Mouse (Mus musculus) A20 (cell line): ENCODE data around the gene A130010J15Rik.
A peak's percentile ranks its signal among the peaks of the same experiment; 100 is the strongest.

Experiments
- DNase-seq: peaks from one replicate; pipeline ENCODE4 v3.0.0-alpha.2; 2011; ENCODE audit warnings: low read depth, low spot score

Gene A130010J15Rik

GRCm38 (mm10) chr1:193167746-193168145 is at the start of gene A130010J15Rik:
Gene A130010J15Rik, plus strand, starts transcription at chr1:193168046.
- DNase-seq: no peak

- DNase-seq: no peak
Measured at GRCm38 (mm10) chr1:193122793-193123192, 45.1 kb upstream of the A130010J15Rik start.

- no peak for DNase-seq
Measured at GRCm38 (mm10) chr1:193123290-193123689, 44.6 kb upstream of the A130010J15Rik start.

GRCm38 (mm10) chr1:193125835-193126234 is 42.0 kb upstream of the A130010J15Rik start:
- DNase-seq: no peak

- DNase-seq: no peak
Measured at GRCm38 (mm10) chr1:193128055-193128454, 39.8 kb upstream of the A130010J15Rik start.

GRCm38 (mm10) chr1:193129321-193129720 is 38.5 kb upstream of the A130010J15Rik start:
- peak; percentile 19 for DNase-seq

- peak; percentile 97 for DNase-seq
Measured at GRCm38 (mm10) chr1:193129786-193130455, 37.9 kb upstream of the A130010J15Rik start, which contains the start of gene Diexf. Gene Diexf, minus strand, starts transcription at chr1:193130272.

- no peak for DNase-seq
Measured at GRCm38 (mm10) chr1:193130456-193130825, 37.4 kb upstream of the A130010J15Rik start.

- DNase-seq: no peak
Measured at GRCm38 (mm10) chr1:193130839-193131238, 37.0 kb upstream of the A130010J15Rik start.

GRCm38 (mm10) chr1:193131311-193131948 is 36.4 kb upstream of the A130010J15Rik start:
- DNase-seq: no peak

GRCm38 (mm10) chr1:193132385-193132784 is 35.5 kb upstream of the A130010J15Rik start:
- DNase-seq: no peak

GRCm38 (mm10) chr1:193133726-193134125 is 34.1 kb upstream of the A130010J15Rik start:
- DNase-seq: peak; percentile 47

- no peak for DNase-seq
Measured at GRCm38 (mm10) chr1:193138087-193138486, 29.8 kb upstream of the A130010J15Rik start.

GRCm38 (mm10) chr1:193138669-193139068 is 29.2 kb upstream of the A130010J15Rik start:
- no peak for DNase-seq

GRCm38 (mm10) chr1:193141118-193141517 is 26.7 kb upstream of the A130010J15Rik start:
- no peak for DNase-seq

GRCm38 (mm10) chr1:193142517-193143062 is 25.3 kb upstream of the A130010J15Rik start:
- DNase-seq: no peak

- DNase-seq: no peak
Measured at GRCm38 (mm10) chr1:193144516-193144915, 23.3 kb upstream of the A130010J15Rik start.

GRCm38 (mm10) chr1:193145101-193145500 is 22.7 kb upstream of the A130010J15Rik start:
- DNase-seq: no peak

- no peak for DNase-seq
Measured at GRCm38 (mm10) chr1:193146416-193146815, 21.4 kb upstream of the A130010J15Rik start.

GRCm38 (mm10) chr1:193149231-193149630 is 18.6 kb upstream of the A130010J15Rik start:
- DNase-seq: no peak

GRCm38 (mm10) chr1:193151134-193151533 is 16.7 kb upstream of the A130010J15Rik start:
- DNase-seq: no peak

GRCm38 (mm10) chr1:193152872-193153271 is 15.0 kb upstream of the A130010J15Rik start, which contains the start of gene Irf6:
Gene Irf6, plus strand, starts transcription at chr1:193153111.
- no peak for DNase-seq

- no peak for DNase-seq
Measured at GRCm38 (mm10) chr1:193153561-193153960, 14.3 kb upstream of the A130010J15Rik start.
